Mouse (Mus musculus): ENCODE measurements around the gene Pde6b.

Pde6b gene

DNA sequence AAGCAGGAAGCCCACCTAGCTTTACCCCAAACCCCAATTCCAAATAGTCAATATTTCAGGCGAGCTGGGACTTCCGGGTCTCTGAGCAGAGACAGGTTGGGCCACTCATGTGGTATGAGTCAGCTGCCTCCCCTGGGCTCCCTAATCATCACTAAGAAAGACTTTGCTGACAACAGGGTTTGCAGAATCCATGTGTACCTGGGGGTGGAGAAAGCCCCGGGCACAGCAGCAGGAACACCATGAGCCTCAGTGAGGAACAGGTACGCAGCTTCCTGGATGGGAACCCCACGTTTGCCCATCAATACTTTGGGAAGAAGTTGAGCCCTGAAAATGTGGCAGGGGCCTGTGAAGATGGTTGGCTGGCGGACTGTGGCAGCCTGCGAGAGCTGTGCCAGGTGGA, at the start of gene Pde6b:
Gene Pde6b (plus strand): TSS at position 191 of the 400 bp plus-strand sequence.
- DNase-seq (ENCODE audit: low read depth, low spot score) = no peak

DNA sequence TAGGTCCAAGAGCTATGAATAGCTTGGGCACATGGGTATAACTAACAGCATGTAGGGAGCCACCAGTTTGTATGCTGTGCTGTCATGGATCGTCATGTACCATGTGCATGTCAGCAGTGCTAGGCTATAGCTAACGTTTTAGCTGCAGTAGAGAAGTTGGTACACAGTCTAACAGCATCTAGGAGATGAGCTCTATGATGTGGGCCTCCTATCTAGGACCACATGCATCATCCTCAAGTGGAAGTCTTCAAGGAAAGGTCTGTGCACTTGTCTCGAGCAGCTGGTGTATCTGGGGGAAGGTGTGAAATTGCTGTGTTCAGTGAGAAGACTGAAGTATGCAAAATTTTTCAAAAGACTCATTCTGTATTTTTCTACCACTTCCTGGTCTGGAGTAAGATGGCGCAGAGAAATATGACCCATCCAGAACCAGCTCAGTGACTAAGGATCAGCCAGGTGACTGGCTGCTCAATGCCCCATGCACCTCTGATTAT, 44.5 kb upstream of the Pde6b start:
- no peak for DNase-seq (ENCODE audit: low read depth, low spot score)

DNA sequence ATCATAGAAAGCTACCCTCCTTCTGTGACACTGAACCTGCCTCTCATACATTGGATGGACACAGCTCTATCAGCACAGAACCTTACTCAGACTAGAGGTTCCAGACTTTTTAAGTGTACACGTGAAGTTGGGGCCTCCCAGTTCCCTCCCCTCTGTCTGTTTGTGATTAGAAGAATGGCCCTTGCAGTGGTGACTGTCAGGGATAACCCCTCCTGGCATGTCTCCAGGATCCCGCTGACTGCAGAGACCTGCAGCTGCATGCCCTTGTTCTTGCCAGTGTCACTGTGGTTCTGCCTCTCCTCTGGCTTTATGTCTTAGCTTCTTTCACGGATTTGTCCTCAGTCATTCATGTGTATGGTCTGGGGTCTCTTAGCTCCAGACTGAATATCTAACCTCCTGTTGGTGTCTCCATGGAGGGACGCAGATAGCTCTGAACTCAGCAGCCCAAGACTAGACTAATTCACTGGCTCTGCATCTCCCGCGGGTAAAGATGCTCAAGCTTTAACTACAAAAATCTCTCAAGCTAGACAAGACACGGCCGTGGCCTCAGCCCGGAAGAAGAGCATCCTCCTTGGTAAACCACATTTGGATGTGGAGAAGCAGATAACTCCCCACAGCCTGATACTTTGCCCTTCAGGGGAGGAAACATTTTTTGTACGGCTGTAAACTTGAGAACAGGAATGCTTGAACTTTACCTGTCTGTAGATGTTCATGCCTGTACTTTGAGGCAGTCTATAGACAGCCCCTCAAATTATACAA, 42.7 kb upstream of the Pde6b start:
- DNase-seq (ENCODE audit: low read depth, low spot score) = no peak

DNA sequence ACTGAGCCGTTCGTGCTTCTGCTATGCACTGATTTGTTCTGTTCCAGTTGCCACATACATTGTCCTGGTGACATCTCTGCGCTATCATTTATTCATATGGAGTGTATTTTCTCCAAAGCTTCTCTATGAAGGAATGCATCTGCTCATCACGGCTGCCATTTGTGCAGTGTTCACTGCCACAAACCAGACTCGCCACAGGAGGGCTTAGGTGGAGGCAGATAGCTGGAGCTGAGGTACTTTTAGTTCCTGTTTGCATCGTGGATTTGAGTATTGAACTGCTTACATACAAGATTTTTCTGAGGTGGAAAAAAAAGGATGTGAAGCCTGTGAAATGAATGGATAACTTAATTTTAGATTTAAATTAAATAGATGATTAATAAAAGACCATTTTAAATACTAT, 40.3 kb upstream of the Pde6b start:
- DNase-seq (ENCODE audit: low read depth, low spot score) = no peak

DNA sequence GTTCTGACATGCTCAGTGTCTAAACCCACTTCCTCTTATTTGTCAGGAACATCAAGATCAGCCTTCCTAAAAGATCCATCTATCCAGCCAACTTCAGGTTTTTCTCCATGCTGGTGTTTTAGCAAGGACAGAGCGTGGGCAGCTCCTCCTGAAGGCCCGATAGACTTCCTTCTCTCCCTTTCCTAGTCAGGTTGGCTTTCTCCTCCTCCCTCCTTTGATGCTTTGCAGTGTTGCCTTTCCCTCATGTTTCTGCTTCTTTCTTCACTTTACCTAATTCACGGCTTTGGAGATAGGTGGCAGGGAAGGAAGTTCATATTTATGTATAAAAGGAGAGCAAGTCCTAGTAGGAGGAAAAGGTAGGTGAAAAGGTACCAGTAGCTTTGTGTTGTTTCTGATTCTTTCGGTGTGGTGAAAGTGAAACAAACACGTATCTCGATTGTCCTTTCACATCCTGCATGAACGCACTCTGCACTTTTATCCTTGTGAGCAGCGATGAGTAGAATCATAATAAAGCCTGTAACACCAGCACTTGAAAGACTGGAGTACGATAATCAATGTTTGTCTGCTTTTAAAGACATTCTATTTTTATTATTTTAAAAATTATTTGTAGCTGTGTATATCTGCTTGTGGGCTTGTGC, 38.6 kb upstream of the Pde6b start:
- DNase-seq (ENCODE audit: low read depth, low spot score) = no peak

DNA sequence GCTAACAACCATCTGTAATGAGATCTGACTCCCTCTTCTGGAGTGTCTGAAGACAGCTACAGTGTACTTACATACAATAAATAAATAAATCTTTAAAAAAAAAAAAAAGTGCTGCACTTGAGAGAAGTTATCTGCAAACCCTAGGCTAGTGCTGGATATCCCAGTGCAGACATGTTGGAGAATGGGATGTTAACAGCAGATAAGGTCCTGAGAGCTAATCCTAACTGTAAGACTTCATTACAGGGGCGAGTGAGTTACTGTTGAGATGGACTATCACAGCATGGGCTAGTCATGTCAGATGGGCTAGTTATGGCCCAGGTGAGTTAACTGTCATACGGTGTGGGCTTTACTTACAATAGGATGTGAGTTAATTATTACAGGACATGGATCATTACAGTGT, 34.1 kb upstream of the Pde6b start:
- DNase-seq (ENCODE audit: low read depth, low spot score) = no peak

DNA sequence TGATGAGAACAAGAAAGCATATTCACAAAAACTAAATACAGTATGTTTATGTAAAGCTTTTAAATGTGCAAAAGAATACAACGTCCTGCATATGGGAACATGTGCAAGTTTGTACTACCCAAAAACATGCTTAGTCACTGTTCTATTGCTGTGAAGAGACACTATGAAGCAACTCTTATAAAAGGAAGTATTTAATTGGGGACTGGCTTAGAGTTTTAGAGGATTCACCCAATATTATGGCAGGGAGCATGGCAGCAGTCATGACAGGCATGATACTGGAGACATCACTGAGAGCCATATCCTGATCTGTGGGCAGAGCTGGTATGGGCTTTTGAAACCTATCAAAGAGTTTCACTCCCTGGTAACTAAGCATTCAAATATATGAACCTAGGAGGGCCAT, 30.3 kb upstream of the Pde6b start:
- no peak for DNase-seq (ENCODE audit: low read depth, low spot score)

DNA sequence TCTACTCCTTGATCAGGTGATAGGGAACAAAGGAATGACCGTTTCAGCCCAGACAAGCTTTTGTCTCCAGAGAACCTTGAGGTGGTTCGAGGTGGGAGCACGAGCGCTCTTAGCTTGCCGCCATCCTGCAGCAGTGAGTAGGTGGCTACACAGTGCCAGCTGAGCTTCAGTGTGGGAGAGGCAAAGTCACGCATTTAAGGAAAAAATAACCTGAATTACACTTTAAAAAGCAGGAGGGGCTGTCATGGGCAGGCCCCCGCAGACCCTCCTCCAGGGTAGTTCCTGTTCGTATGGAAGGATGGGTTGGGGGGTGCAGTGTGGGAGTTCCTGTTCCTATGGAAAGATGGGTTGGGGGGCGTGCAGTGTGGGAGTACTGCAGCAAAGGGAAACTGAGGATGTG, 28.7 kb upstream of the Pde6b start:
- no peak for DNase-seq (ENCODE audit: low read depth, low spot score)

DNA sequence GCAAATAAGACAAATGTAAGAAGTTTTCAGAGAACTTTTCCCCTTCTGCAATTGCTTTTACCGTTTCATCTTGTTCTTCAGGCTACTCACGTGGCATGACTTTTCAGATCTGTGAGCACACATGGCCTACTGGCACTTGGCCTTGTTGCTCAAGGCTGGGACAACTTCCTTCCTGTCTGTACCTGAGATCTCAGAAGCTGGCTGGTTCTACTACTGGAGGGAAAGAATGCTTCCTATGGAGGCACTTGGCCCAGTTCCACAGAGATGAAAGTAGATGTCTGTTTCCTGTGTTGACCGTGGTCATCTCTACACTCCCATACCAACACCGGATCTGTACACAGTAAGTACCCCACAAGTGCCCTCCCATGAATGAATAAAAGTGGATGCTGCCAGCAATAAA, 28.0 kb upstream of the Pde6b start:
- no peak for DNase-seq (ENCODE audit: low read depth, low spot score)

DNA sequence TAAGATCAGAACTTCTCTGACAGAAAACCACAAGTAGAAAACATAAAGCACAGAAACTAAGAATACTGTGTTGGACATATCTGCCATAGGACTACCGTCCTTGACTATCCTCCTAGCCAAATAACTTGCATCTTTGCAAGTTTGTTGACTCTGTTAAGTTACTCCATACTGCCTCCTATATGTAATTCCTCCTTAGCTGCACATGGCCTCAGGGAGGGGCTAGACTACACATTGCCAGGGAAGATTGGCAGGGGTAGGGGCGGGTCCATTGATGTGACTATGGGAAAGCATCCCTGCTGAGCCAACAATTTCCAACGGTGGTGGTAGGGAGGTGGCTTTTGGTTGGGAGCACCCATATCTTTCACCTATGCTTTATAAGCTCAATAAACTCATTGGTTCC, 25.9 kb upstream of the Pde6b start:
- no peak for DNase-seq (ENCODE audit: low read depth, low spot score)

DNA sequence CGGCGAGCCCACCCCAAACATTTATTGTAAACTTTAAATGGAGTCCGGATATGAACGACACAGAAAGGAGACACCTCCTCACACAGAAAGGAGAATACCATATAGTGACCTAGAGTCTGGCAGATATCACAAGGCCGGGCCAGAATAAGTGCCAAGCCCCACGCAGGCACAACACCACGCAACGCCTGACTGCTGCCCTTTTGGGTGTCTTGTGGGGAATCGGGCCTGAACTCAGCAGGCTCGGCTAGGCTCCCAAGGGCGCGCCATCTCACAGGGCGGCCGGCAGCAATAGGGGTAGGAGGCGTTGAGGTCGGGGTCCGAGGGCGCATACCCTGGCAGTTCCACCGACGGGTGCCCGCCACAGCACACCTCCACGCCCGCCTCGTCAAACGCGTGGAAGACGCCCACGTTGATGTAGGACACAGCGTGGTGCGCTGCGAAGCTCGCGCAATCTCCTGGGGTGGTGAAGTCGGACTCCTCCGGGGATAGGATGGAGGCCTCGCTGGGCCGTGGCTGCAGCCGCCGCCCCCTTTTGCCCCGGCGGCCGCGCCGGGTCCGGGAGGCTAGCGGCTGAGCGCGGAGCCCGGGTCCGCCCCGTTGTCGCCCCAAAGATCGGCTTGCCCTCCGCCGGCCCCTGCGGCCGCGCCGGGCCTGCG, 21.7 kb upstream of the Pde6b start:
- DNase-seq (ENCODE audit: low read depth, low spot score) = no peak

DNA sequence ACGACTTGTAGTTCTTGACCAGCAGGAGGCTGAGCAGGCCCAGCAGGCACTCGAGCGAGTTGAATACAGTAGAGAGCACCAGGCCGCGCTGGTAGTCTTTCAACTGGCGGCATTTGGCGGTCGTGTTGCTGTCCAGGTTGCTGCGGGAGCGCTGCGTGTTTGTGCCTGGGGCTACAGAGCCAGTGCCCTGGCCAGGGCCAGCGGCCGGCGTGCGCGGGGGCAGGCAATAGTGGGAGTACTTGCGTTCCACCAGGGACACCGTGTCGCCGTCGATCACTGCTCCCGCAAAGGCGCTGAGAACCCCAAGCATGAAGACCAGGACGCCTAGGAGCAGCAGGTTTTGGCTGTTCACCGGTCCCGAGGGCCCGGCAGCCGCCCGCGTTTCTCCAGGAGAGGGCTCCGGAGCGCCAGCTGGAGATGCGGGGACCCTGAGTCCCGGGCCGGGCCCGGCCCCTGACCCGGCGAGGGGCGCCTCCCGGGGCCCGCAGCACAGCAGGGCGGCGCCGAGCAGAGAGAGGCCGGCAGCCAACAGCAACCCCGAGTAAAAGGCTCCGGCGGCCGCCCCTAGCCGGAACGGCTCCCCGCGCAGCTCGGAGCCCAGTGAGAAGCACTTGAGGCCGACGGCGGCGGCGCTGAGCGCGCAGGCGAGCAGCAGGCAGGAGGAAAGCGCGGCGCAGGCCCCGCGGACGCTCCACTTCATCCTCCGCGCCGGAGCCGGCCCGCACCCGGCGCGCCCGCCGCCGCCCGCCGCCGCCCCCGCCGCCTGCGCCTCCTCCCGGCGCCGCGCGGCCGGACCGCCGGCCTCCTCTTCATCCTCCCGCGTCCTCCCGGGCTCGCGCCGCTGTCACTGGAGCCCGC, 21.0 kb upstream of the Pde6b start:
- DNase-seq (ENCODE audit: low read depth, low spot score) = peak; percentile 45

DNA sequence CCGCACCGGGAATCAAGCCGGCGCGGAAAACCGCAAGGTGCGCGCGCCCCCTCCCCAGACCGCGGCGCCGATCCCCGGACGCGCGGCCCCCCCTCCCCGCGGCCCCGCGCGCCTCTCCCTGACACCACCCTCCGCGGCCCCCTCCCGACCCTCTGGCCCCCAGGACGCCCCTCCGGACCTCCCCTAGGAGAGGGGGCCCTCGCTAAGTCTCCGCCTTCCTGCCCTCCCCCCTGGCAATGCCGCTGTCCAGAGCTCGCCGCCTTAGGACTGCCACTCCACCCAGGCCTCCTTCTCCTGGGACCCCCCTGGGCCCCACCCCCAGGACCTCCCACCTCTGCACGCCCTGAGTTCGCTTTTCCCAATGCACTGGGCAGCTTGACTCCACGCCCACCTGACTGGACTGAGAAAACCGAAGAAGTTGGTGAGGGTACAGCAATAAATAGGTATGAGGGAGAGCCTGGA, 20.3 kb upstream of the Pde6b start, which contains the start of gene Gm42517:
Gene Gm42517 (minus strand): TSS at position 52 of the 462 bp plus-strand sequence.
- no peak for DNase-seq (ENCODE audit: low read depth, low spot score)

DNA sequence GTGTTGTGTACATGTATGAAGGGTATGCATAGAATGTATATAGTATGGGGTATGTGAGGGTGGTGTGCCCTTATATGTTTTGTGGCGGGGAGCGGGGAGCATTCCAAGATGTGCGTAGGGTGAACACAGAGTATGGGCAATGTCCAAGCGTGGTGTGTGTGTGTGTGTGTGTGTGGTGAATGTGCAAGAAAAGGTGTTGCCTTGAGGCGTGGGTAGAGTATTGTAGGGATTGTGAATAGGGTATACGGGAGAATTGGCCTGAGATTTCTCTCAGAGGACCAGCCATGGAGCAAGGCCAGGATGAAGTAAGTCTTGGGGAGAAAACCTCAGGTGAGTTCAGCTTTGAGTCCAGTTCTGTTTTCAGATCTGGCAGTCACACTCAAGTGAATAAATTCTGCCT, 19.7 kb upstream of the Pde6b start:
- DNase-seq (ENCODE audit: low read depth, low spot score) = no peak

DNA sequence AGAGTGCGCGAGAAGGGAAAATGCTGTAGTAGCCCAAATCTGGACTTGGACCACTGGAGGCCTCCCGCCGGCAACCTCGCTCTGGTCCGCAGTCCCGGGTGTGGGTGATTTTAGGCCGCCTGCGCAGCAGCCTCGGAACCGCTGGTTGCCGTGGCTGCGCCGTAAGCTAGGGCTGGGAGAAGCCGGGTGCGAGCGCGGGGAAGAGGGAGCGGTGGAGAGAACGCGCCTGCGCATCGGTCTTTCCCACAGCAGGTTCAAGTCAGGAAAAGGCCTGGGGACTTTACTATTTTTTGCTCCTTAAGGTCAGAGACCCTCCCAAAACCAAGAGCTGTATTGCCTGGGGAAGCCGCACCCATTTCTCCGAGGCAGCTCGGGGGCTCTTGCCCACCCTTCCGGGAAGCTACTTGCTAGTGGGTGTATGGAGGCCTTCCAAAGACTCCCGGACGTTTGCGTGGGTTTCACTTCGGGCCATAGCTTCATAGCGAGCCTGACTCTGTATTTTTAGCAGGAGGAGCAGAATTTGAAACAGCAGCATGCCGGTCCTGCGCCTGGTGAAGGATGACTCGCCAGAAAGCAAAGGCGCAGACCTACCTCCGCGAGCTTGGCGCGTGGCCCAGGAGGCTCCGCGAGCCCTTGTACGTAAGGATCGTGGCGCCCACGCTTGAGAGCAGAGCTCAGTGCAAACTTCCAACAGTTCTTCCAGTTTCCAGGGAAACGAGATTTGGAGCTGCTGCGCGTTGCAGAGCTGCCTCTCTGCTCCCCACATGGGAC, 19.2 kb upstream of the Pde6b start:
- DNase-seq (ENCODE audit: low read depth, low spot score) = no peak

DNA sequence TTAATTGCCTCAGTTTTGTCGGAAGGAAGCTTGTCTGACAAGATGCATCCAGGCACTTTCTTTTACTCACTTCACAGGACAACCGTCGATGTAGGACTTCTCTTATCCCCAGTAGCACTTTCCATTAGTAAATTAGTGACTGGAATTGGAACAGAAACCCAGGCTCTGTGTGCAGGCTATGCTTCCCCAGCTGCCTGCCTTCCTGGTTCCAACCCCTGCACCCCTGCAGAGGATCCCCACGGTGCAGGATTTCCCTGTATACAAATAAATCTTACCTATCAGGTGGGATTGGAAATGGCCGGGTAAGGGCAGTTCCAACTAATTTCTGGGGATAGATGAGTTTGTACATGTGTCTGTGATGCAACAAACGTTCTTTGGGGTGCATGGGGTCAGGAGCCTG, 18.2 kb upstream of the Pde6b start:
- no peak for DNase-seq (ENCODE audit: low read depth, low spot score)

DNA sequence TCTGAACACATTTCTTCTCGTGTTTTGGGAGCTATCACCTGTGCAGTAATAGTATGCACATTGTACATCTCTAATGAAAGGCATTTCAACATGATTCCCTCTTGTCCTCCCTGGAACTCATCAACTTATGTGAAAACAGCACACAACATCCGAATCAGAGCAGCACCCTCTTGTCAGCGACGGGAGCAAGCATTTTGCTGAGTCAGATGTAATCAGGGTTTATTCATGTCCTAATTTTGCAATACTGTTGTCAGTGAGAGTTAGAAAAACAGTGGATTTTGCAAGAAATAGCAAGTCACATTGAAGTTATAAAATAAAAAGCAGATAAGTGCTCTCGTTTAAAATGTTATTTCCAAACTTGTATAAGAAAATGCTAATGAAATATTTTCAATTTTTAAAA, 14.1 kb upstream of the Pde6b start:
- no peak for DNase-seq (ENCODE audit: low read depth, low spot score)

DNA sequence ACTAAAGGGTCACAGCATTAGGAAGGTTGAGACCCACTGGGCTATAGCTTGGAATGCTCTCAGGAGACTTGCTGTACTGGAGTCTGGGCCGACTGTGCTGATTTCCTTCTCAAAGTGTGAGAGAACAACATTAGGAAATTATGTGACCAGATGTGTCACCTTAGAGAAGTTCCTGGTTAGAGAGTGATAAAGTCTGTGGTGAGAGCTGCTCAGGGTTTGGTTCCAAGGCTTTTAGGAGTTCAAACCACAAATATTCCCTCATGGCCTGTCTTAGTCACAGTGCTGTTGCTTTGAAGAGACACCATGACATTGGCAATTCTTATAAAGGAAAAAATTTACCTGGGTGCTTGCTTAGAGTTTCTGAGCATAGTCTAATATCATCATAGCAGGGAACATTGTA, 12.1 kb upstream of the Pde6b start:
- no peak for DNase-seq (ENCODE audit: low read depth, low spot score)

DNA sequence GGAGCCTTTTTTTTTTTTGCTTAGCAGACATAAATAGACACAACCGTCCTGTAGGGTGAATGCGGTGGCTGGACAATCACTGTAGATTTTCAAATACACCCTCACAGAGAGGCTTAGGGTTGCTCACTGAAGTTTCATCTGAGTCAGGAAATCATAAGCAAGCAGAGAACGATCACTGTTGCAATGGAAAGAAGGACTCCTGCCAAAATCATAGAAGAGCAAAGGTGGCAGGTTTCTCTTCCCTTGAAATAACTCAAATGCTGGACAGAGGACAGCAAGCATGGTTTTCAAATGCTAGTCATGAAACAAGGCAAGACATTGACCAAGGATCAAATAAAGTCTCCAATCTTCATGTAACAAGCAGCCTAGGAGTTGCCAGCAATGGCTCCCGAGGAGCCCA, 9.8 kb upstream of the Pde6b start:
- DNase-seq (ENCODE audit: low read depth, low spot score) = no peak

DNA sequence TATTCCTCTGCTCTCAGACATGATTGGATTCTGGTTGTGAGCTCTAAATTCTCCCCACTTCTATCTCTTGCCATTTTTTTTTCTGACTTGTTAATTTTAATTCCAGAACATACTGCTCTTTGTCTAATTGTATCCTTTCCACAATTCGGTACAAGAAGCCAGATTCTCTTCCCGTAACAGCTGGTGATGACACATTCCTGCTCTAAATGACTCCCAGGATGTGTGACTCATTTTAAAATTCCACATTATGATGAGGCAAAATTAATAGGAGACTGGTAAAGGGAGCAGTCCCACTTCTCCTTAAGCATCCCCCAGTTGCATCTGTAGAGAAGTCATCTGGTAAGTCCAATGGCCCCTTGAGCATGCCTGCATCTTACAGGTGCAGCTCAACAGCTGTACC, 2.6 kb upstream of the Pde6b start:
- no peak for DNase-seq (ENCODE audit: low read depth, low spot score)

DNA sequence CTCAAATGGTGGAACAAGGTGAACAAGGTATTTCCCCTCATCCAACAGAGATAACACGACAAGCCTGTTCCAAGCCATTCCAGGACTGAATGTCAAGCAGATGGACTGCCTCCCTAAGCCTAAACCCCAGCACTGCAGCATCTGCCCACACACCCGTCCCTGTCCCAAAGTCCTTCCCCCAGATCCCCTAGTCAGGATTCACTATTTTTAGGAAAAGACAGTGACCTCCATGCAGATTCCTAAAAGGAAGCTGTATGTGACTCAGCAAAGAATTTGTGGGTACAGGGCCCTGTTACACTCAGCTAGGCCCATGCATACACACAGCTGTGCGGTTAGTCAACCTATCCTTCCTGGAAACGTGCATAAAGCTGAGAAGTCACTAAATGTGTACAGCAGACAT, 1.7 kb upstream of the Pde6b start:
- DNase-seq (ENCODE audit: low read depth, low spot score) = no peak

Data from mesoderm, embryonic 11.5 days (tissue).